Mouse (Mus musculus): ENCODE data around the gene 6820408C15Rik.

GRCm38 (mm10) chr2:152412526-152413157 lies 2.7 kb upstream of the 6820408C15Rik start:
- no peak for TF ChIP-seq CTCF (IDR thresholded peaks at IDR 0.05; ENCODE audit: insufficient read depth, low read length)
- no peak for TF ChIP-seq POLR2A (IDR thresholded peaks at IDR 0.05; ENCODE audit: borderline replicate concordance, extremely low read depth, low read depth, low read length)

Data from lung, adult 2 months (tissue).